Mouse (Mus musculus) lung, postnatal 0 days (tissue): ENCODE data around the gene Gins2. TPM values are rescaled to one million over a fixed set of nuclear protein-coding genes. Genes with fewer than 3 reads are reported as not detected.

Experiments used
- ATAC-seq: fragments of 200-750 bp; cut with Nextera tagmentation; 2 replicates; pipeline ENCODE4 v1.8.0; 2017; ENCODE audit warnings: moderate library complexity
- DNase-seq: peaks from one replicate; pipeline ENCODE4 v3.0.0-alpha.2; 2016; ENCODE audit warnings: low spot score
- H3K27ac ChIP-seq: fragments of 300-500 bp; sonication (generic); 2 replicates; pipeline ENCODE4 v1.5.1; 2014; ENCODE audit warnings: antibody characterized with exemption, mild to moderate bottlenecking, low read length, mixed read lengths
- H3K27me3 ChIP-seq: fragments of 300-500 bp; sonication (generic); replicated peaks from 2 replicates; pipeline ENCODE4 v1.6.1; 2014; ENCODE audit warnings: low read length, mixed read lengths; ENCODE audit not compliant: insufficient read depth
- H3K36me3 ChIP-seq: fragments of 300-500 bp; sonication (generic); 2 replicates; pipeline ENCODE4 v1.6.1; 2014; ENCODE audit warnings: low read length, mixed read lengths; ENCODE audit not compliant: insufficient read depth
- H3K4me1 ChIP-seq: fragments of 300-500 bp; sonication (generic); 2 replicates; pipeline ENCODE4 v1.6.1; 2014; ENCODE audit warnings: antibody characterized with exemption, low read depth, low read length, mixed read lengths; ENCODE audit not compliant: insufficient read depth
- H3K4me2 ChIP-seq: fragments of 300-500 bp; sonication (generic); replicated peaks from 2 replicates; pipeline ENCODE4 v1.6.1; 2014; ENCODE audit warnings: low read depth, mild to moderate bottlenecking, low read length, moderate library complexity, mixed read lengths
- H3K4me3 ChIP-seq: fragments of 300-500 bp; sonication (generic); 2 replicates; pipeline ENCODE4 v1.5.1; 2014; ENCODE audit warnings: low read depth, low read length
- H3K9ac ChIP-seq: fragments of 300-500 bp; sonication (generic); replicated peaks from 2 replicates; pipeline ENCODE4 v1.6.1; 2014; ENCODE audit warnings: low read depth, mild to moderate bottlenecking
- H3K9me3 ChIP-seq: fragments of 300-500 bp; sonication (generic); 2 replicates; pipeline ENCODE4 v1.6.1; 2016; ENCODE audit warnings: low read length, mixed read lengths
- CTCF ChIP-seq: IDR thresholded peaks from 2 replicates; pipeline ENCODE4 v1.5.1; 2016; ENCODE audit warnings: antibody characterized with exemption, mild to moderate bottlenecking
- EP300 ChIP-seq: IDR thresholded peaks from 2 replicates; pipeline ENCODE4 v1.6.1; 2016; ENCODE audit warnings: antibody characterized with exemption, mild to moderate bottlenecking, control low read depth
- WGBS: fragments of 180-500 bp; shearing (Covaris S2); extraction: QIAGEN DNeasy Blood & Tissue Kit; methylation state at CpG from one replicate; pipeline ENCODE4 v1.1.7; 2014; 5-methylcytosine and 5-hydroxymethylcytosine counted together
- polyA plus RNA-seq: library from polyadenylated mRNA; unstranded; fragments of >200 nt; fragmentation: Nextera tagmentation; extraction: Ambion mirVana; gene quantifications from 2 replicates; pipeline ENCODE4 v1.2.1, GENCODE M21; 2015

The Gins2 gene
- polyA plus RNA-seq, 1 experiment from 2014 or later = 10.9 TPM

GRCm38 (mm10) chr8:120607460-120607859, 18.4 kb upstream of the Gins2 start:
- Histone ChIP-seq H3K27ac (no peak overlapping the region), H3K9me3 (no peaks in the 10 kb centered on the region), H3K36me3 (no peaks in the 10 kb centered on the region), H3K9ac (no peak overlapping the region), H3K4me1 (no peaks in the 10 kb centered on the region), H3K4me2 (no peak overlapping the region), H3K4me3 (no peak overlapping the region), H3K27me3 (no peaks in the 10 kb centered on the region)
- no peak for ATAC-seq
- no peak for DNase-seq
- TF ChIP-seq CTCF = no peak
- WGBS = 80% methylated on average over 9 of the region's 9 CpGs

GRCm38 (mm10) chr8:120602672-120603071, 13.6 kb upstream of the Gins2 start:
- TF ChIP-seq EP300 = no peak
- no peak for TF ChIP-seq CTCF
- Histone ChIP-seq H3K4me3 (no peak overlapping the region), H3K4me2 (no peak overlapping the region), H3K27me3 (no peaks in the 10 kb centered on the region), H3K36me3 (no peaks in the 10 kb centered on the region), H3K9me3 (no peaks in the 10 kb centered on the region), H3K27ac (no peak overlapping the region), H3K4me1 (no peaks in the 10 kb centered on the region), H3K9ac (no peak overlapping the region)
- ATAC-seq = no peak
- WGBS = 39% methylated on average over 6 of the region's 6 CpGs
- no peak for DNase-seq

- ATAC-seq (peak; percentile 32; the same call in 1 of the 2 replicates), DNase-seq (peak; percentile 72)
- WGBS = 41% methylated on average over 7 of the region's 7 CpGs
- H3K9ac ChIP-seq = no peak overlapping the region
- H3K27me3 ChIP-seq = no peaks in the 10 kb centered on the region
- no peaks in the 10 kb centered on the region for H3K36me3 ChIP-seq
- H3K4me3 ChIP-seq = no peak overlapping the region
- H3K9me3 ChIP-seq = no peaks in the 10 kb centered on the region
- peak; percentile 81 for TF ChIP-seq CTCF
- TF ChIP-seq EP300 = no peak
- H3K4me2 ChIP-seq = no peak overlapping the region
- no peaks in the 10 kb centered on the region for H3K4me1 ChIP-seq
- H3K27ac ChIP-seq = no peak overlapping the region
These were observed 10.4 kb upstream of the Gins2 start for GRCm38 (mm10) chr8:120599504-120599903.

- Histone ChIP-seq H3K9ac (no peak overlapping the region), H3K36me3 (no peaks in the 10 kb centered on the region), H3K4me3 (no peak overlapping the region), H3K4me2 (peak overlapping the region; percentile 32), H3K27me3 (no peaks in the 10 kb centered on the region), H3K4me1 (no peaks in the 10 kb centered on the region), H3K9me3 (no peaks in the 10 kb centered on the region), H3K27ac (no peak overlapping the region)
- 26% methylated on average over 19 of the region's 24 CpGs for WGBS
- TF ChIP-seq CTCF (no peak), EP300 (no peak)
- peak; percentile 53 for ATAC-seq
- peak; percentile 44 for DNase-seq
These were observed 9.5 kb upstream of the Gins2 start for GRCm38 (mm10) chr8:120598579-120598978.

GRCm38 (mm10) chr8:120595963-120596362, 6.9 kb upstream of the Gins2 start:
- H3K9me3 ChIP-seq = no peaks in the 10 kb centered on the region
- WGBS = 11% methylated on average over 5 of the region's 5 CpGs
- H3K36me3 ChIP-seq = no peaks in the 10 kb centered on the region
- ATAC-seq (peak; percentile 40; the same call in 1 of the 2 replicates), DNase-seq (peak; percentile 64)
- H3K4me3 ChIP-seq = no peak overlapping the region
- H3K4me2 ChIP-seq = no peak overlapping the region
- no peak for TF ChIP-seq EP300
- peak; percentile 93 for TF ChIP-seq CTCF
- no peaks in the 10 kb centered on the region for H3K4me1 ChIP-seq
- H3K27ac ChIP-seq = no peak overlapping the region
- no peak overlapping the region for H3K9ac ChIP-seq
- H3K27me3 ChIP-seq = no peaks in the 10 kb centered on the region

GRCm38 (mm10) chr8:120594571-120594970, 5.5 kb upstream of the Gins2 start:
- no peaks in the 10 kb centered on the region for H3K9me3 ChIP-seq
- H3K27me3 ChIP-seq = no peaks in the 10 kb centered on the region
- ATAC-seq (no peak), DNase-seq (no peak)
- no peaks in the 10 kb centered on the region for H3K36me3 ChIP-seq
- WGBS = 89% methylated on average over 5 of the region's 5 CpGs
- peak; percentile 55 for TF ChIP-seq CTCF
- TF ChIP-seq EP300 = no peak
- no peak overlapping the region for H3K9ac ChIP-seq
- H3K4me3 ChIP-seq = no peak overlapping the region
- no peak overlapping the region for H3K27ac ChIP-seq
- H3K4me2 ChIP-seq = no peak overlapping the region
- 0 out of 2 replicates have a peak, but pooled peaks cover 3% of the 10 kb centered on the region for H3K4me1 ChIP-seq
